Mouse (Mus musculus) hindbrain, embryonic 16.5 days (tissue): ENCODE data around the gene Neu1. TPM values are rescaled to one million over a fixed set of nuclear protein-coding genes. Genes with fewer than 3 reads are reported as not detected.
"Not testable (repeated sequence)": the region's sequence is repeated elsewhere in the genome, so short reads cannot be mapped to it uniquely, and the experiment has no call there.

ENCODE experiments used
- ATAC-seq: fragments of 200-750 bp; cut with Nextera tagmentation; 2 replicates; pipeline ENCODE4 v1.8.0; 2017; ENCODE audit warnings: moderate TSS enrichment, moderate library complexity
- H3K27ac ChIP-seq: fragments of 300-500 bp; sonication (generic); 2 replicates; pipeline ENCODE4 v1.5.1; 2014; ENCODE audit warnings: low read depth, mild to moderate bottlenecking, control low read depth, low read length, moderate library complexity
- H3K27me3 ChIP-seq: fragments of 300-500 bp; sonication (generic); replicated peaks from 2 replicates; pipeline ENCODE4 v1.6.1; 2014; ENCODE audit warnings: low read length; ENCODE audit not compliant: control insufficient read depth, insufficient read depth
- H3K36me3 ChIP-seq: fragments of 300-500 bp; sonication (generic); 2 replicates; pipeline ENCODE4 v1.6.1; 2014; ENCODE audit warnings: mild to moderate bottlenecking, low read length, moderate library complexity, mixed read lengths; ENCODE audit not compliant: control insufficient read depth, insufficient read depth
- H3K4me1 ChIP-seq: fragments of 300-500 bp; sonication (generic); 2 replicates; pipeline ENCODE4 v1.6.1; 2014; ENCODE audit warnings: low read depth, low read length; ENCODE audit not compliant: control insufficient read depth, insufficient read depth
- H3K4me2 ChIP-seq: fragments of 300-500 bp; sonication (generic); 2 replicates; pipeline ENCODE4 v1.6.1; 2014; ENCODE audit warnings: mild to moderate bottlenecking, low read length, control low read depth, moderate library complexity
- H3K4me3 ChIP-seq: fragments of 300-500 bp; sonication (generic); 2 replicates; pipeline ENCODE4 v1.5.1; 2014; ENCODE audit warnings: mild to moderate bottlenecking, low read length, control low read depth, moderate library complexity
- H3K9ac ChIP-seq: fragments of 300-500 bp; sonication (generic); 2 replicates; pipeline ENCODE4 v1.6.1; 2014; ENCODE audit warnings: low read depth, mild to moderate bottlenecking, control low read depth, low read length, moderate library complexity
- H3K9me3 ChIP-seq: fragments of 300-500 bp; sonication (generic); 2 replicates; pipeline ENCODE4 v1.6.1; 2014; ENCODE audit warnings: mild to moderate bottlenecking, low read length, moderate library complexity; ENCODE audit not compliant: control insufficient read depth
- WGBS: fragments of 180-500 bp; shearing (Covaris S2); extraction: QIAGEN DNeasy Blood & Tissue Kit; methylation state at CpG from one replicate; pipeline ENCODE4 v1.1.7; 2014; 5-methylcytosine and 5-hydroxymethylcytosine counted together
- polyA plus RNA-seq: library from polyadenylated mRNA; unstranded; fragments of >200 nt; fragmentation: Nextera tagmentation; extraction: Ambion mirVana; gene quantifications from 2 replicates; pipeline ENCODE4 v1.2.1, GENCODE M21; 2015

Neu1 gene
- polyA plus RNA-seq, 1 experiment from 2014 or later = 41.7 TPM

- Histone ChIP-seq H3K4me2 (peak overlapping the region; percentile 87), H3K4me3 (peak overlapping the region; percentile 87), H3K9me3 (no peaks in the 10 kb centered on the region), H3K4me1 (peaks cover 34% of the 10 kb centered on the region), H3K9ac (peak overlapping the region; percentile 98), H3K36me3 (peaks cover 15% of the 10 kb centered on the region), H3K27ac (peak overlapping the region; percentile 98), H3K27me3 (no peaks in the 10 kb centered on the region)
- under 1% methylated on average over 35 of the region's 45 CpGs for WGBS
- ATAC-seq = no peak
These were observed 31.8 kb upstream of the Neu1 start for GRCm38 (mm10) chr17:34899053-34899889.

GRCm38 (mm10) chr17:34899890-34900243, 31.2 kb upstream of the Neu1 start:
- WGBS = 3% methylated on average over 5 of the region's 5 CpGs
- peak overlapping the region; percentile 98; the same call in 1 of the 2 replicates for H3K27ac ChIP-seq
- no peaks in the 10 kb centered on the region for H3K9me3 ChIP-seq
- ATAC-seq = no peak
- H3K27me3 ChIP-seq = no peaks in the 10 kb centered on the region
- H3K4me2 ChIP-seq = peak overlapping the region; percentile 87
- peak overlapping the region; percentile 87 for H3K4me3 ChIP-seq
- H3K4me1 ChIP-seq = peaks cover 34% of the 10 kb centered on the region
- peak overlapping the region; percentile 98 for H3K9ac ChIP-seq
- peaks cover 19% of the 10 kb centered on the region for H3K36me3 ChIP-seq

- peaks cover 27% of the 10 kb centered on the region for H3K36me3 ChIP-seq
- not testable (repeated sequence) for H3K9ac ChIP-seq, H3K4me2 ChIP-seq, H3K27ac ChIP-seq, H3K27me3 ChIP-seq, ATAC-seq, H3K4me3 ChIP-seq, H3K9me3 ChIP-seq
- peaks cover 28% of the 10 kb centered on the region for H3K4me1 ChIP-seq
These were observed 30.2 kb upstream of the Neu1 start for GRCm38 (mm10) chr17:34900826-34901225.

- not testable (repeated sequence) for H3K4me3 ChIP-seq, ATAC-seq, H3K9ac ChIP-seq, H3K27ac ChIP-seq, H3K4me2 ChIP-seq, H3K9me3 ChIP-seq, H3K27me3 ChIP-seq
- peaks cover 18% of the 10 kb centered on the region for H3K4me1 ChIP-seq
- WGBS = 91% methylated on average over 9 of the region's 10 CpGs
- H3K36me3 ChIP-seq = peaks cover 35% of the 10 kb centered on the region
These were observed 29.1 kb upstream of the Neu1 start for GRCm38 (mm10) chr17:34901948-34902347.

- Histone ChIP-seq H3K9ac (no peak overlapping the region), H3K9me3 (no peaks in the 10 kb centered on the region), H3K4me2 (no peak overlapping the region), H3K4me3 (no peak overlapping the region), H3K27ac (no peak overlapping the region), H3K4me1 (peaks cover 9% of the 10 kb centered on the region), H3K36me3 (peaks cover 43% of the 10 kb centered on the region), H3K27me3 (no peaks in the 10 kb centered on the region)
- no peak for ATAC-seq
- 93% methylated on average over 9 of the region's 9 CpGs for WGBS
These were observed 28.2 kb upstream of the Neu1 start for GRCm38 (mm10) chr17:34902895-34903294.

GRCm38 (mm10) chr17:34910982-34911381, 20.1 kb upstream of the Neu1 start:
- no peaks in the 10 kb centered on the region for H3K9me3 ChIP-seq
- peaks cover 74% of the 10 kb centered on the region for H3K36me3 ChIP-seq
- H3K4me3 ChIP-seq = no peak overlapping the region
- no peak overlapping the region for H3K27ac ChIP-seq
- no peaks in the 10 kb centered on the region for H3K27me3 ChIP-seq
- no peak for ATAC-seq
- no peak overlapping the region for H3K4me2 ChIP-seq
- H3K4me1 ChIP-seq = no peaks in the 10 kb centered on the region
- WGBS = 90% methylated on average over 10 of the region's 10 CpGs
- H3K9ac ChIP-seq = no peak overlapping the region

GRCm38 (mm10) chr17:34911945-34912351, 19.1 kb upstream of the Neu1 start:
- Histone ChIP-seq H3K4me1 (no peaks in the 10 kb centered on the region), H3K9ac (no peak overlapping the region), H3K4me2 (no peak overlapping the region), H3K9me3 (no peaks in the 10 kb centered on the region), H3K4me3 (no peak overlapping the region), H3K36me3 (peaks cover 64% of the 10 kb centered on the region), H3K27me3 (no peaks in the 10 kb centered on the region), H3K27ac (no peak overlapping the region)
- peak; percentile 48; the same call in 1 of the 2 replicates for ATAC-seq
- 37% methylated on average over 5 of the region's 5 CpGs for WGBS

GRCm38 (mm10) chr17:34913930-34914665, 17.0 kb upstream of the Neu1 start, which contains the start of gene Slc44a4:
Gene Slc44a4 (plus strand): TSS chr17:34914466.
- peaks cover 44% of the 10 kb centered on the region for H3K36me3 ChIP-seq
- no peak within 1 kb of the TSS for H3K4me2 ChIP-seq
- H3K27ac ChIP-seq = no peak within 1 kb of the TSS
- H3K4me1 ChIP-seq = no peaks in the 10 kb centered on the region
- 40% methylated on average over 18 of the region's 18 CpGs for WGBS
- no peaks in the 10 kb centered on the region for H3K9me3 ChIP-seq
- H3K4me3 ChIP-seq = no peak within 1 kb of the TSS
- no peak within 1 kb of the TSS; the same call in 1 of the 2 replicates for H3K9ac ChIP-seq
- H3K27me3 ChIP-seq = no peaks in the 10 kb centered on the region
- no peak for ATAC-seq

- H3K4me2 ChIP-seq = no peak overlapping the region
- H3K36me3 ChIP-seq = peaks cover 32% of the 10 kb centered on the region
- H3K9me3 ChIP-seq = no peaks in the 10 kb centered on the region
- WGBS = 27% methylated on average over 11 of the region's 11 CpGs
- no peaks in the 10 kb centered on the region for H3K27me3 ChIP-seq
- no peak overlapping the region for H3K4me3 ChIP-seq
- no peaks in the 10 kb centered on the region for H3K4me1 ChIP-seq
- H3K27ac ChIP-seq = no peak overlapping the region
- no peak for ATAC-seq
- H3K9ac ChIP-seq = no peak overlapping the region
These were observed 15.6 kb upstream of the Neu1 start for GRCm38 (mm10) chr17:34915410-34915831.
